Mouse (Mus musculus): ENCODE measurements around the gene Hist4h4.

GRCm38 (mm10) chr6:136805409-136805775 lies 1.2 kb upstream of the Hist4h4 start:
- no peak for TF ChIP-seq CTCF (IDR thresholded peaks at IDR 0.05; ENCODE audit: low read depth, low read length)
- no peak for TF ChIP-seq POLR2A (IDR thresholded peaks at IDR 0.05; ENCODE audit: insufficient read depth, low read length)

Measured in ES-Bruce4 (cell line).